ENCODE assay signal across 21 mouse cellular contexts in genomic region chr3:37789143-37789697, GRCm38 (mm10).
A peak's percentile ranks its signal among the peaks of the same experiment; 100 is the strongest.
DNase-seq lines count a peak whose midpoint lies in the region; ATAC-seq and TF ChIP-seq lines count a peak whose summit lies in the region.
"Had no signal": no experiment of that assay in that cellular context is flagged by ENCODE, and none has a peak within 500 bp of the region (broad histone marks: within the 10 kb centered on the region; RNA-seq: fewer than 3 reads in every experiment).

No protein-coding gene starts in this region.

- ATAC-seq in embryonic facial prominence, embryonic 13.5 days (ENCODE audit: insufficient number of reproducible peaks, insufficient read depth, low FRiP score, low TSS enrichment, low read depth) = no peak
- peak; percentile 70; the same call in 1 of the 2 replicates for ATAC-seq in stomach, embryonic 15.5 days (ENCODE audit: insufficient read depth, low FRiP score, low read depth)
- no peak for ATAC-seq in midbrain, postnatal 0 days (ENCODE audit: low FRiP score)
- ATAC-seq: forebrain, embryonic 14.5 days had no signal

- H3K4me1 ChIP-seq in heart, embryonic 10.5 days = peaks cover 23% of the 10 kb centered on the region; the same call in 1 of the 2 replicates
- H3K4me1 ChIP-seq in embryonic facial prominence, embryonic 13.5 days = peaks cover 41% of the 10 kb centered on the region
- peaks cover 34% of the 10 kb centered on the region for H3K4me1 ChIP-seq in limb, embryonic 10.5 days
- peaks cover 18% of the 10 kb centered on the region for H3K4me1 ChIP-seq in stomach, embryonic 15.5 days
- H3K4me1 ChIP-seq in midbrain, postnatal 0 days (ENCODE audit: insufficient read depth, low read length) = no peaks in the 10 kb centered on the region
- H3K4me1 ChIP-seq: neural tube, embryonic 13.5 days had no signal

- H3K9me3 ChIP-seq in heart, embryonic 10.5 days = no peaks in the 10 kb centered on the region
- no peaks in the 10 kb centered on the region for H3K9me3 ChIP-seq in embryonic facial prominence, embryonic 13.5 days
- no peaks in the 10 kb centered on the region for H3K9me3 ChIP-seq in limb, embryonic 10.5 days (replicated peaks)
- H3K9me3 ChIP-seq in stomach, embryonic 15.5 days = no peaks in the 10 kb centered on the region
- no peaks in the 10 kb centered on the region for H3K9me3 ChIP-seq in midbrain, postnatal 0 days (ENCODE audit: low read length)
- H3K9me3 ChIP-seq: liver, embryonic 15.5 days; neural tube, embryonic 13.5 days had no signal

- no peak for TF ChIP-seq CTCF in midbrain, postnatal 0 days (IDR thresholded peaks at IDR 0.05)

- DNase-seq in heart, embryonic 10.5 days (ENCODE audit: low spot score) = peak; percentile 68
- DNase-seq in heart, adult 9 months (ENCODE audit: low spot score in 2 of 2) = no peak
- no peak for DNase-seq in limb, embryonic 10.5 days (ENCODE audit: low spot score)
- DNase-seq in spleen, postnatal 4 days (ENCODE audit: low spot score in 2 of 2) = no peak
- no peak for DNase-seq in midbrain, postnatal 0 days (ENCODE audit: low spot score)
- DNase-seq in layer of hippocampus, adult 9-11 months = no peak
- DNase-seq: adrenal gland, postnatal 14 days; B cell, adult 2 months; cerebellum, adult 18-20 months; heart, adult 18-20 months; heart, postnatal 10 days; kidney, adult 8-10 months; kidney, postnatal 4 days; lung, postnatal 4 days had no signal

- H3K4me2 ChIP-seq in embryonic facial prominence, embryonic 13.5 days = peak overlapping the region; percentile 1; the same call in 1 of the 2 replicates
- no peak overlapping the region; the same call in 1 of the 2 replicates for H3K4me2 ChIP-seq in stomach, embryonic 15.5 days
- no peak overlapping the region for H3K4me2 ChIP-seq in midbrain, postnatal 0 days (ENCODE audit: low read depth, low read length, poor library complexity, severe bottlenecking)
- H3K4me2 ChIP-seq: hindbrain, embryonic 14.5 days; liver, embryonic 15.5 days; midbrain, embryonic 11.5 days; neural tube, embryonic 13.5 days had no signal

- no peak overlapping the region for H3K27ac ChIP-seq in heart, embryonic 10.5 days
- H3K27ac ChIP-seq in embryonic facial prominence, embryonic 13.5 days = peak overlapping the region; percentile 63
- H3K27ac ChIP-seq in limb, embryonic 10.5 days = peak overlapping the region; percentile 63
- peak overlapping the region; percentile 44; the same call in 1 of the 2 replicates for H3K27ac ChIP-seq in stomach, embryonic 15.5 days
- H3K27ac ChIP-seq in midbrain, postnatal 0 days (ENCODE audit: low read depth, low read length) = no peak overlapping the region
- H3K27ac ChIP-seq: hindbrain, embryonic 14.5 days; liver, embryonic 15.5 days; neural tube, embryonic 13.5 days had no signal

- H3K9ac ChIP-seq in embryonic facial prominence, embryonic 13.5 days = no peak overlapping the region
- no peak overlapping the region for H3K9ac ChIP-seq in stomach, embryonic 15.5 days
- H3K9ac ChIP-seq in midbrain, postnatal 0 days (replicated peaks; ENCODE audit: low read length, poor library complexity, severe bottlenecking) = no peak overlapping the region
- H3K9ac ChIP-seq: hindbrain, embryonic 14.5 days; liver, embryonic 15.5 days; neural tube, embryonic 13.5 days had no signal

- H3K36me3 ChIP-seq in heart, embryonic 10.5 days = no peaks in the 10 kb centered on the region
- H3K36me3 ChIP-seq in embryonic facial prominence, embryonic 13.5 days = no peaks in the 10 kb centered on the region
- H3K36me3 ChIP-seq in limb, embryonic 10.5 days = no peaks in the 10 kb centered on the region
- no peaks in the 10 kb centered on the region for H3K36me3 ChIP-seq in stomach, embryonic 15.5 days
- no peaks in the 10 kb centered on the region for H3K36me3 ChIP-seq in midbrain, postnatal 0 days (ENCODE audit: insufficient read depth, low read length)
- H3K36me3 ChIP-seq: liver, embryonic 15.5 days; neural tube, embryonic 13.5 days had no signal

- peaks cover 5% of the 10 kb centered on the region; the same call in 1 of the 2 replicates for H3K27me3 ChIP-seq in heart, embryonic 10.5 days (ENCODE audit: insufficient read depth, poor library complexity, severe bottlenecking)
- no peaks in the 10 kb centered on the region for H3K27me3 ChIP-seq in embryonic facial prominence, embryonic 13.5 days
- no peaks in the 10 kb centered on the region for H3K27me3 ChIP-seq in limb, embryonic 10.5 days (ENCODE audit: low read depth, poor library complexity, severe bottlenecking)
- no peaks in the 10 kb centered on the region for H3K27me3 ChIP-seq in stomach, embryonic 15.5 days (replicated peaks)
- no peaks in the 10 kb centered on the region for H3K27me3 ChIP-seq in midbrain, postnatal 0 days (ENCODE audit: insufficient read depth, low read length)
- H3K27me3 ChIP-seq: liver, embryonic 15.5 days had no signal

- no peak overlapping the region for H3K4me3 ChIP-seq in heart, embryonic 10.5 days
- H3K4me3 ChIP-seq in embryonic facial prominence, embryonic 13.5 days = no peak overlapping the region
- no peak overlapping the region for H3K4me3 ChIP-seq in limb, embryonic 10.5 days
- no peak overlapping the region for H3K4me3 ChIP-seq in stomach, embryonic 15.5 days (replicated peaks)
- H3K4me3 ChIP-seq in midbrain, postnatal 0 days (ENCODE audit: low read depth, low read length) = no peak overlapping the region
- H3K4me3 ChIP-seq: liver, embryonic 15.5 days; neural tube, embryonic 13.5 days had no signal

- 52% methylated on average over 11 of the region's 11 CpGs for WGBS in heart, embryonic 10.5 days
- 46% methylated on average over 11 of the region's 11 CpGs for WGBS in embryonic facial prominence, embryonic 13.5 days
- 65% methylated on average over 11 of the region's 11 CpGs for WGBS in limb, embryonic 10.5 days
- WGBS in stomach, embryonic 15.5 days = 52% methylated on average over 11 of the region's 11 CpGs
- WGBS in midbrain, postnatal 0 days = 74% methylated on average over 11 of the region's 11 CpGs

Comparison
In these comparisons a context has a peak if more than half of its experiments do, and no peak if none do; other contexts are left out.
1. H3K27ac ChIP-seq: peak in embryonic facial prominence, embryonic 13.5 days (single experiment), limb, embryonic 10.5 days (single experiment) and stomach, embryonic 15.5 days (single experiment); none in heart, embryonic 10.5 days (single experiment) and midbrain, postnatal 0 days (single experiment).